Mouse (Mus musculus) hindbrain, postnatal 0 days (tissue): Measurements from ENCODE around the gene Cib4. TPM values are rescaled to one million over a fixed set of nuclear protein-coding genes. Genes with fewer than 3 reads are reported as not detected.

ENCODE experiments used
- ATAC-seq: fragments of 200-750 bp; cut with Nextera tagmentation; 2 replicates; pipeline ENCODE4 v1.8.0; 2017; ENCODE audit warnings: mild to moderate bottlenecking, moderate TSS enrichment, moderate library complexity
- DNase-seq: peaks from one replicate; pipeline ENCODE4 v3.0.0-alpha.2; 2015; ENCODE audit warnings: low spot score
- H3K27ac ChIP-seq: fragments of 300-500 bp; sonication (generic); 2 replicates; pipeline ENCODE4 v1.5.1; 2014; ENCODE audit warnings: mild to moderate bottlenecking
- H3K27me3 ChIP-seq: fragments of 300-500 bp; sonication (generic); 2 replicates; pipeline ENCODE4 v1.6.1; 2014; ENCODE audit warnings: low read length, mixed read lengths; ENCODE audit not compliant: insufficient read depth
- H3K36me3 ChIP-seq: fragments of 300-500 bp; sonication (generic); 2 replicates; pipeline ENCODE4 v1.6.1; 2014; ENCODE audit warnings: low read length, mixed read lengths; ENCODE audit not compliant: insufficient read depth
- H3K4me1 ChIP-seq: fragments of 300-500 bp; sonication (generic); 2 replicates; pipeline ENCODE4 v1.6.1; 2014; ENCODE audit warnings: antibody characterized with exemption, low read length, mixed read lengths; ENCODE audit not compliant: insufficient read depth
- H3K4me2 ChIP-seq: fragments of 300-500 bp; sonication (generic); 2 replicates; pipeline ENCODE4 v1.6.1; 2014; ENCODE audit warnings: low read depth, mild to moderate bottlenecking, low read length, moderate library complexity, mixed read lengths
- H3K4me3 ChIP-seq: fragments of 300-500 bp; sonication (generic); 2 replicates; pipeline ENCODE4 v1.5.1; 2014; ENCODE audit warnings: low read length
- H3K9ac ChIP-seq: fragments of 300-500 bp; sonication (generic); replicated peaks from 2 replicates; pipeline ENCODE4 v1.6.1; 2014; ENCODE audit warnings: mild to moderate bottlenecking, low read length, moderate library complexity, mixed read lengths
- H3K9me3 ChIP-seq: fragments of 300-500 bp; sonication (generic); 2 replicates; pipeline ENCODE4 v1.6.1; 2016; ENCODE audit warnings: low read length, mixed read lengths
- CTCF ChIP-seq: IDR thresholded peaks from 2 replicates; pipeline ENCODE4 v1.5.1; 2016; ENCODE audit warnings: antibody characterized with exemption, control low read depth, low read depth
- WGBS: fragments of 180-500 bp; shearing (Covaris S2); extraction: QIAGEN DNeasy Blood & Tissue Kit; methylation state at CpG from one replicate; pipeline ENCODE4 v1.1.7; 2014; 5-methylcytosine and 5-hydroxymethylcytosine counted together
- polyA plus RNA-seq: library from polyadenylated mRNA; unstranded; fragments of >200 nt; fragmentation: Nextera tagmentation; extraction: Ambion mirVana; gene quantifications from 2 replicates; pipeline ENCODE4 v1.2.1, GENCODE M21; 2015
- total RNA-seq: library from RNA; depleted of rRNA; stranded (reverse); fragments of >200 nt; gene quantifications from 2 replicates; pipeline ENCODE4 v1.2.3, GENCODE M21; 2014

Gene Cib4
- total and polyA plus RNA-seq, 2 experiments from 2014 or later = not detected

DNA sequence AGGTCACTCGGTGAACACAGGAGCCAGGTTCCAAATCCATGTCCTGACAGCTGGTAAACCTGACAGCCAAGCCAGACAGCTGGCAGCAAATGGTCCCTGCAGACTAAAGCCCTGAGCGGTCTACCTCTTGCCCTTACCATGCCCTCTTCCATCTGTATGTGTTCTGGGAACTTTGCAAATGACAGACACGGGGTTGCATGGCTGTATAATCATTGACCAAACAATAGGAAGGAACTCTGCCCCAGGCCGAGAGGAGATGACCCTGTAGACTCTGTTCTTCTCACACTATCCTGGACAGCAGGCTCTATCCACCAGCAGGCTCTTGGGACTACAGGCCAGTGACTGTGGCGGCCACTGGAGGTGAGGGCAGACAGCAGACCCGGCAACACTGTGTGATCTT lies 11.0 kb downstream of the Cib4 start:
- Histone ChIP-seq H3K27ac (no peak overlapping the region), H3K4me2 (no peak overlapping the region), H3K9ac (no peak overlapping the region), H3K36me3 (no peaks in the 10 kb centered on the region), H3K27me3 (no peaks in the 10 kb centered on the region), H3K4me1 (no peaks in the 10 kb centered on the region), H3K4me3 (no peak overlapping the region), H3K9me3 (no peaks in the 10 kb centered on the region)
- 63% methylated on average over 6 of the region's 6 CpGs for WGBS
- ATAC-seq (no peak), DNase-seq (no peak)
- no peak for TF ChIP-seq CTCF

DNA sequence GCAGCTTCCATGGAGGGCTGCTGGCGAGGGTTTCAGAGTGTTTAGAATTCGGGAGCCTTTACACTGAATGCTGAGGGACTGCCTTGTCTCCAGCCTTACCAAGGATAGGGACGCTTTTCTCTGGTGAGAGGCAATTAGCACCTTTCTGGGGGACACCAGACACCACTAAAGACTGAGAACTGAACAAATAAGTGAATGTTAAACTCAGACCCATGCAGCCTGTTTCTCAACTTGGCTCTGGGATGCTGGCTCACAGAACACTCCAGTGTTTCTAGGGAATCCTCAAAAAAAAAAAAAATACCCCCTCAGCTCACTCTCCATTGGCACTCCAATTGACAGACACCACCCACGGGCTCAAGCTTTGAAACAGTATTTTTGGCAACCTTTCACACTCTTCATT lies 16.7 kb downstream of the Cib4 start:
- H3K4me2 ChIP-seq = no peak overlapping the region
- H3K27ac ChIP-seq = no peak overlapping the region
- no peak for TF ChIP-seq CTCF
- no peaks in the 10 kb centered on the region for H3K36me3 ChIP-seq
- no peak overlapping the region for H3K9ac ChIP-seq
- 26% methylated on average over 4 of the region's 4 CpGs for WGBS
- H3K9me3 ChIP-seq = no peaks in the 10 kb centered on the region
- no peaks in the 10 kb centered on the region for H3K27me3 ChIP-seq
- ATAC-seq = no peak
- peaks cover 4% of the 10 kb centered on the region; the same call in 1 of the 2 replicates for H3K4me1 ChIP-seq
- H3K4me3 ChIP-seq = no peak overlapping the region
- no peak for DNase-seq

GRCm38 (mm10) chr5:30527129-30527528 lies 18.5 kb downstream of the Cib4 start:
- Histone ChIP-seq H3K9me3 (no peaks in the 10 kb centered on the region), H3K36me3 (no peaks in the 10 kb centered on the region), H3K4me2 (no peak overlapping the region), H3K27ac (no peak overlapping the region), H3K9ac (no peak overlapping the region), H3K4me1 (peaks cover 4% of the 10 kb centered on the region; the same call in 1 of the 2 replicates), H3K27me3 (no peaks in the 10 kb centered on the region), H3K4me3 (no peak overlapping the region)
- no peak for DNase-seq
- ATAC-seq = no peak
- TF ChIP-seq CTCF = no peak
- 75% methylated on average over 5 of the region's 5 CpGs for WGBS

- WGBS = 18% methylated on average over 12 of the region's 12 CpGs
- peak; percentile 69 for DNase-seq
- H3K36me3 ChIP-seq = no peaks in the 10 kb centered on the region
- no peak overlapping the region for H3K4me3 ChIP-seq
- H3K9me3 ChIP-seq = no peaks in the 10 kb centered on the region
- no peaks in the 10 kb centered on the region for H3K27me3 ChIP-seq
- H3K27ac ChIP-seq = no peak overlapping the region
- ATAC-seq = peak; percentile 75
- H3K4me1 ChIP-seq = peaks cover 4% of the 10 kb centered on the region; the same call in 1 of the 2 replicates
- TF ChIP-seq CTCF = no peak
- no peak overlapping the region for H3K9ac ChIP-seq
- no peak overlapping the region for H3K4me2 ChIP-seq
These were observed 19.5 kb downstream of the Cib4 start for GRCm38 (mm10) chr5:30525920-30526836.

GRCm38 (mm10) chr5:30524213-30524612 lies 21.4 kb downstream of the Cib4 start:
- Histone ChIP-seq H3K4me2 (no peak overlapping the region), H3K27ac (no peak overlapping the region), H3K9me3 (no peaks in the 10 kb centered on the region), H3K4me1 (peaks cover 4% of the 10 kb centered on the region; the same call in 1 of the 2 replicates), H3K27me3 (no peaks in the 10 kb centered on the region), H3K4me3 (no peak overlapping the region), H3K36me3 (no peaks in the 10 kb centered on the region), H3K9ac (no peak overlapping the region)
- DNase-seq (no peak), ATAC-seq (no peak)
- WGBS = 30% methylated on average over 3 of the region's 3 CpGs
- TF ChIP-seq CTCF = no peak

DNA sequence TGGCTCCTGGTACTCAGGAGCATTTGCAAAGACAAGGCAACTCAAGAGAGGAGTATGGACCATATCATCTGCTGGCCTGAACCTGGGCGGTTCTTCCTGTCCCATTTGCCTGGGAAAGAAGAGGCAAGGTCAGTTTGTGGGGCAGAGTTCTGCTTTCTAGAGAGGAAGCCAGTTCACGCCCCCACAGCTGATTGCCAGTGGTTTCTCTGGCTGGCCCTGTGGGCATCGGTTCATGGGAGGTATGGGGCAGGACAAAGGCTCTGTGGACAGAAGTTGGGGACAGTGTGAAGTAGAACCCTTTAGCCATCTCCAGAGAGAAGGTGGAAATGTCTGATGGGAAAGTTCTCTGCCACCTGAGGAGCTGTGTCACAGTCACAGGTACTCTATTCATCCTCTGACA lies 22.5 kb downstream of the Cib4 start:
- H3K4me1 ChIP-seq = peaks cover 4% of the 10 kb centered on the region; the same call in 1 of the 2 replicates
- H3K9me3 ChIP-seq = no peaks in the 10 kb centered on the region
- 78% methylated on average over 3 of the region's 3 CpGs for WGBS
- no peak overlapping the region for H3K27ac ChIP-seq
- no peak overlapping the region for H3K4me3 ChIP-seq
- H3K9ac ChIP-seq = no peak overlapping the region
- no peak for DNase-seq
- no peaks in the 10 kb centered on the region for H3K36me3 ChIP-seq
- no peaks in the 10 kb centered on the region for H3K27me3 ChIP-seq
- no peak for TF ChIP-seq CTCF
- H3K4me2 ChIP-seq = no peak overlapping the region
- ATAC-seq = no peak

- no peak overlapping the region for H3K4me3 ChIP-seq
- no peak for TF ChIP-seq CTCF
- no peaks in the 10 kb centered on the region for H3K36me3 ChIP-seq
- H3K4me1 ChIP-seq = peaks cover 4% of the 10 kb centered on the region; the same call in 1 of the 2 replicates
- WGBS = 75% methylated on average over 8 of the region's 8 CpGs
- no peak overlapping the region for H3K27ac ChIP-seq
- no peak overlapping the region for H3K4me2 ChIP-seq
- no peak for ATAC-seq
- H3K9me3 ChIP-seq = no peaks in the 10 kb centered on the region
- no peaks in the 10 kb centered on the region for H3K27me3 ChIP-seq
- no peak overlapping the region for H3K9ac ChIP-seq
- DNase-seq = no peak
These were observed 23.2 kb downstream of the Cib4 start for GRCm38 (mm10) chr5:30522406-30522805.
